Mouse (Mus musculus) NIH3T3 (cell line): Measurements from ENCODE around the gene Crebl2.

Experiments
- DNase-seq: peaks from one replicate; pipeline ENCODE4 v3.0.0-alpha.2; 2012; ENCODE audit warnings: low read depth

Crebl2 gene

GRCm38 (mm10) chr6:134873018-134873417 lies 43.1 kb downstream of the Crebl2 start:
- peak; percentile 25 for DNase-seq

GRCm38 (mm10) chr6:134876795-134877194 lies 46.8 kb downstream of the Crebl2 start:
- peak; percentile 73 for DNase-seq

- no peak for DNase-seq
These were observed 47.3 kb downstream of the Crebl2 start for GRCm38 (mm10) chr6:134877276-134877675.

- peak; percentile 24 for DNase-seq
These were observed 47.9 kb downstream of the Crebl2 start for GRCm38 (mm10) chr6:134877892-134878291.

GRCm38 (mm10) chr6:134879556-134879955 lies 49.6 kb downstream of the Crebl2 start:
- DNase-seq, result no peak

GRCm38 (mm10) chr6:134880046-134880445 lies 50.1 kb downstream of the Crebl2 start:
- peak; percentile 48 for DNase-seq

- no peak for DNase-seq
These were observed 53.7 kb downstream of the Crebl2 start for GRCm38 (mm10) chr6:134883661-134884060.

- no peak for DNase-seq
These were observed 55.6 kb downstream of the Crebl2 start for GRCm38 (mm10) chr6:134885515-134885914.

GRCm38 (mm10) chr6:134886475-134886874 lies 56.5 kb downstream of the Crebl2 start:
- DNase-seq, result no peak

GRCm38 (mm10) chr6:134887008-134887407 lies 57.1 kb downstream of the Crebl2 start:
- DNase-seq, result no peak

GRCm38 (mm10) chr6:134887711-134888449 lies 57.9 kb downstream of the Crebl2 start:
- peak; percentile 67 for DNase-seq

GRCm38 (mm10) chr6:134888563-134889017 lies 58.6 kb downstream of the Crebl2 start:
- no peak for DNase-seq

- no peak for DNase-seq
These were observed 59.8 kb downstream of the Crebl2 start for GRCm38 (mm10) chr6:134889763-134890162.

- no peak for DNase-seq
These were observed 60.5 kb downstream of the Crebl2 start for GRCm38 (mm10) chr6:134890436-134890835.

GRCm38 (mm10) chr6:134896570-134897436 lies 66.8 kb downstream of the Crebl2 start:
- DNase-seq, result no peak

GRCm38 (mm10) chr6:134897443-134898094 lies 67.6 kb downstream of the Crebl2 start:
- peak; percentile 98 for DNase-seq

GRCm38 (mm10) chr6:134898095-134898965 lies 68.4 kb downstream of the Crebl2 start, which contains the start of gene Gpr19:
Gene Gpr19, minus strand, starts transcription at chr6:134898578.
- peak; percentile 99 for DNase-seq

- no peak for DNase-seq
These were observed 73.4 kb downstream of the Crebl2 start for GRCm38 (mm10) chr6:134903368-134903767.

- DNase-seq, result peak; percentile 61
These were observed 74.2 kb downstream of the Crebl2 start for GRCm38 (mm10) chr6:134903891-134904884.

- DNase-seq, result peak; percentile 76
These were observed 75.9 kb downstream of the Crebl2 start for GRCm38 (mm10) chr6:134905811-134906210.
